In the genomic region with DNA sequence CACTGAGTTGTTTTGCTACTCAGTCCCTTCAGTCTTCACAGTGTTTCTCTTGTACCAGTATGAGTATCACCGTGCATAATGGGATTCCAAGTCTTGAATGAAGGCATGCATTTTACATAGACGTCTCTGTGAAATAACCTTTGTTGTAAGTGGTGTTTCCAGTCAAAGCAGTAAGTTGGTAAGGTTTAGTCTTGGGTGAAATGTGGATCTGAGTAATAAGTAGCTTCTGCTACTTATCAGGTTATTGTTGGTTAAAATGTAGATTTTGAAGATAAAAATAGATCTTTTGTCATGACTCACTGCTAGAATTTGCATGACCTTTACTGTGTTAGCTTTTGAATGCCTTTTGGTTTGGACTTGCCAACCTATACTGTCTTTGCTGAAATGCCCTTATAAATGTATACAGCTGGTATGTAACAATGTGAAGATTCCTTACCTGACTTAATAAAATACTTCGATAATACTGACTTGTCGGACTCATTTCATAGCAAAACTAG, we compare ENCODE assay signal across 19 mouse cellular contexts.
"Had no signal": no experiment of that assay in that cellular context is flagged by ENCODE, and none has a peak within 500 bp of the region (broad histone marks: within the 10 kb centered on the region; RNA-seq: fewer than 3 reads in every experiment).

No protein-coding gene starts in this region.

- H3K27ac ChIP-seq: kidney, postnatal 0 days; layer of hippocampus, adult 2 months; macrophage; midbrain, embryonic 12.5 days; midbrain, embryonic 15.5 days; neural tube, embryonic 12.5 days; neural tube, embryonic 15.5 days; stomach, postnatal 0 days had no signal

- H3K27me3 ChIP-seq: midbrain, embryonic 12.5 days; midbrain, embryonic 15.5 days; neural tube, embryonic 12.5 days; neural tube, embryonic 15.5 days had no signal

- H3K9me3 ChIP-seq: liver, embryonic 12.5 days; midbrain, embryonic 12.5 days; midbrain, embryonic 15.5 days; neural tube, embryonic 12.5 days; neural tube, embryonic 15.5 days had no signal

- H3K4me1 ChIP-seq: liver, embryonic 12.5 days; midbrain, embryonic 12.5 days; midbrain, embryonic 15.5 days; neural tube, embryonic 12.5 days; neural tube, embryonic 15.5 days had no signal

- H3K9ac ChIP-seq: liver, embryonic 12.5 days; lung, embryonic 14.5 days; midbrain, embryonic 12.5 days; midbrain, embryonic 15.5 days; neural tube, embryonic 12.5 days; neural tube, embryonic 15.5 days had no signal

- H3K4me3 ChIP-seq: layer of hippocampus, adult 2 months; liver, embryonic 12.5 days; midbrain, embryonic 12.5 days; midbrain, embryonic 15.5 days; neural tube, embryonic 12.5 days; neural tube, embryonic 15.5 days had no signal

- DNase-seq: kidney, adult 2 months; kidney, postnatal 25 days; layer of hippocampus, adult 9-11 months; lung, embryonic 14.5 days; right cerebral cortex, adult 18-20 months; right cerebral cortex, postnatal 14 days; right cerebral cortex, postnatal 4 days; thymus, adult 2 months; thymus, postnatal 25 days had no signal

- ATAC-seq: lung, postnatal 0 days; midbrain, embryonic 15.5 days had no signal

- H3K4me2 ChIP-seq: liver, embryonic 12.5 days; lung, embryonic 14.5 days; midbrain, embryonic 12.5 days; midbrain, embryonic 15.5 days; neural tube, embryonic 12.5 days; neural tube, embryonic 15.5 days had no signal
